Mouse (Mus musculus) CD4-positive, CD25-positive, alpha-beta regulatory T cell, adult 2 months (primary cell): ENCODE measurements at regions not wholly inside any gene's neighbourhood (a gene's known extent, or its start where the extent isn't known, plus 50 kb on each side); places are given as distances from the start of the nearest gene placed in this dataset.

Experiments used
- DNase-seq: peaks from one replicate; pipeline ENCODE4 v3.0.0-alpha.2; 2012; ENCODE audit warnings: low read depth, low spot score

- DNase-seq = no peak
These were observed 525.5 kb upstream of the Id4 start for GRCm38 (mm10) chr13:47735426-47736063.

DNA sequence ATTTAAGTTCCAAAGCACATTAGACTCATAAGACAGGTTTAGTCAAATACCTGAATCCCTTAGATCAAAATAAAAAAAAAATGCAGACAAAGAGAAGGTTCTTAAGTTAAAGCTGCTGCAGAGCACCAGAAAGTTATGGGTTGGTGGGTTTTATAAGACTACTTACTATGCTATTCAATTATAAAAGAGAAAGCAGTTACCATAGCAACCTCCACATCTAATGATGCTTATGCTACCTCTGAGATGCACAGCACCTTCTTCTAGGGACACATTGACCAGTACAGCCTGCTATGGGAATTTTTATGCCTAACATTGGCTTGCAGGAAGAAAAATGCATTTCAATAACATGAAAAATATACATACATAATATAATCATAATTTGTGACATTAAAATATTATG is 512.1 kb upstream of the Id4 start:
- DNase-seq = no peak

DNA sequence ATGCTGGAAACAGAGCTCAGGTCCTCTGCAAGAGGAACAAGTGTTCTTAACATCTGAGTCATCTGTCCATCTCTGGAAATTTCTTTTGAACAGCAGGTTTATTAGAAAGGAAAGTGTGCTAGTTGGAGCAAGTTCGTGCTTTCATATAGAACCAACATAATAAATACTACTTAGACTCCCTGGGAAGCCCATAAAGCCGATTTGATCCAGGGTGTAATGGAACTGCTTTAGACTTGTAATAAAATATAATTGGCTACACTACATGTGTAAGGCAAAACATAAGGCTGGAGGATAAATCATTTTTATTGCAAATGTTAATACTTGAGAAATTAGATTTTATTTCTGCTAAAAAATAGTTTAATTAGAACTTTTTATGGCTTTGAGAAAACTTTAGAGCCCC is 510.0 kb upstream of the Id4 start:
- DNase-seq = no peak

DNA sequence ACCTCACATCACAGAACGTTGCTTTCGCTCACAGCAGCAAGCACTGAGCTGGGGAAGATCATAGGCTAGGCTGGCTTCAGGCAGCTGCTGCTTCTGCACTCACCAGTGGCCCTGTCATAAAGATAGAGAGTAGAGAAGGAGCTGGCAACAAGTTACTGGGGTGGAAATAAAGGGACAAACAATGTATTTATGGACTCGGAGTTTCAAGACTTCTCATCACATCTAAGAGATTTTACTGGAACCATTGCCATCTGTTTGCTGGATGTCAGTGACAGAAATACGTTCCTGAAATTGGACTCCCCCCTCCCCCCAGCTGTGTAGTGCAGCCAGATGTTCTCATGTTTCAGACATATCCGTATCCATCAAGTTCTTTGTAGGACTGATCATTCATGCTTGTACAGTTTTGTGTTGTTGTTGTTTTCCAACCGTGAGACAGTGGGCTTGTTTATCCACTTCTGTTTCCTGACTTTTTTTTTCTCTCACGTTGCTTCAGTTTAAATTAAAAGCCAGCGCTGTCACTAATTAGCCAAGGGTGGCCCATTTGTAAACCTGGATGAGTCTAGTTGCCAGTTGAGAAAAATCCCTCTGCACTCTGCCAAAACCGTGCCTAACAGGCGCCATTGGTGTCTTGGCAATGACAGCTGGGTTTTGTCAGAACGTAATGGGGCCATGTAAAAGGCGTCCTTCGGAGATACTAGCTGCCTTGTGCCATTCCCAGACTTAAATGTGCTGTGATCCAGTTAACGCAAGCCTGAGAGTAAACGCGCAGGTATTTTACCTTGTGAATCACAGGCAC is 496.0 kb upstream of the Id4 start:
- DNase-seq = no peak

- no peak for DNase-seq
These were observed 492.0 kb upstream of the Id4 start for GRCm38 (mm10) chr13:47768963-47769527.

- DNase-seq = no peak
These were observed 483.6 kb upstream of the Id4 start for GRCm38 (mm10) chr13:47777206-47778099.

GRCm38 (mm10) chr13:47778218-47779009 is 482.6 kb upstream of the Id4 start:
- no peak for DNase-seq

GRCm38 (mm10) chr13:47784406-47784805 is 476.6 kb upstream of the Id4 start:
- no peak for DNase-seq

- no peak for DNase-seq
These were observed 463.2 kb upstream of the Id4 start for GRCm38 (mm10) chr13:47797859-47798258.

GRCm38 (mm10) chr13:47811711-47812415 is 449.2 kb upstream of the Id4 start:
- DNase-seq = no peak

- no peak for DNase-seq
These were observed 442.0 kb upstream of the Id4 start for GRCm38 (mm10) chr13:47818924-47819564.

DNA sequence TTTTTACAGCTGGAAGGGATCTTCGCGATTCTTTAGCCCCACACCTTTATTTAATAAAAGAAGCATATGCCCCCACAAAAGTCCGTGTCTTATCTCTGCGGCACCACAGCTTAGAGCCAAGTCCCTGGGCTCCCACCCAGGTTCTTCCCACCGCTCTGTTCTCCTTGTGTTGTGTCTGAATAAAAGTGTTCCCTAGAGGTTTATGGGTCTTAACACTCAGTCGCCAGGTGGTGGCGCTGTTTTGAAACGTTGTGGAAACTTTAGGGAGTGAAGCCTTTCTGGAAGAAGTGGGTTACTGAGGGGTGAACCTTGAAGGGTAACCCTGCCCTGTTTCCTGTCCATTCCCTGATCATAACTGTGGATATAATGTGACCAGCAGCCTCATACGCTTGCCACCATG is 424.5 kb upstream of the Id4 start:
- DNase-seq = no peak

DNA sequence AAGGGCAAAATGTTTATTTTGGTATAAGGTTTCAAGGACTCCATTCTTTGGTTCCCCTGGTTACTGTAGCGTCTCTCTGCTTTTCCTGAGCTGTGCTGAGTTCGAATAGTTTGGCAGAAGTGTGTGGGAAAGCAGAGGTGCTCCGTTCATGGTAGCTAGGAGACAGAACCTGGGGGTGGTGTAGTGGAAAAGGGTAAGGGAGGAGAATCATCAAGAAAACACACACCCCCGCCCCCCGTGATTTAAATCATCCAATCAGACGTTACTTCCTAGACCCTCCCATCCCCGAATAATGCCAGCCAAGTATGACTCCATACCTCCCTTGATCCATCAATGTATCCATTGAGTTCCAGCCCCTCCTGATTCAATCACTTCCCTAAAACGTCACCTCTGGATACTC is 418.6 kb upstream of the Id4 start:
- DNase-seq = no peak

DNA sequence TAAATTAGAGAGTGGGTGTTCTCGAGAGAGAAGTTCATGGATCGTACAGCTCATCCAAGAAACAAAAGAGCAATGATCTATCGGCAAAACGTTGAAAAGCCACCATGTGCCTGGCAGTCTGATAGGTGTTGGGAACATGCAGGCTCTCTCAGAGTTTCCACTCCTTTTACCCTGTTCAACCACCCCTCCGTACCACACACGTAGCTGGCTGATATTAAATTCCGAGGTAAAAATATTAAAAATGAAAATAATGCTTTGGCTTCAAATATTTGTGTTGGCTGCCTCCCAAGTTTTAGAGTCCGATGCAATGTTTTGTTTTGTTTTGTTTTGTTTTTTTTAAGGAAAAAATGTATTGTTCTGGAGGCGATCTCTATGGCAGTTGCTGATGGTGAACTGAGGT is 418.0 kb upstream of the Id4 start:
- no peak for DNase-seq

GRCm38 (mm10) chr13:47843541-47844267 is 417.3 kb upstream of the Id4 start:
- no peak for DNase-seq

- DNase-seq = no peak
These were observed 414.3 kb upstream of the Id4 start for GRCm38 (mm10) chr13:47846713-47847112.

DNA sequence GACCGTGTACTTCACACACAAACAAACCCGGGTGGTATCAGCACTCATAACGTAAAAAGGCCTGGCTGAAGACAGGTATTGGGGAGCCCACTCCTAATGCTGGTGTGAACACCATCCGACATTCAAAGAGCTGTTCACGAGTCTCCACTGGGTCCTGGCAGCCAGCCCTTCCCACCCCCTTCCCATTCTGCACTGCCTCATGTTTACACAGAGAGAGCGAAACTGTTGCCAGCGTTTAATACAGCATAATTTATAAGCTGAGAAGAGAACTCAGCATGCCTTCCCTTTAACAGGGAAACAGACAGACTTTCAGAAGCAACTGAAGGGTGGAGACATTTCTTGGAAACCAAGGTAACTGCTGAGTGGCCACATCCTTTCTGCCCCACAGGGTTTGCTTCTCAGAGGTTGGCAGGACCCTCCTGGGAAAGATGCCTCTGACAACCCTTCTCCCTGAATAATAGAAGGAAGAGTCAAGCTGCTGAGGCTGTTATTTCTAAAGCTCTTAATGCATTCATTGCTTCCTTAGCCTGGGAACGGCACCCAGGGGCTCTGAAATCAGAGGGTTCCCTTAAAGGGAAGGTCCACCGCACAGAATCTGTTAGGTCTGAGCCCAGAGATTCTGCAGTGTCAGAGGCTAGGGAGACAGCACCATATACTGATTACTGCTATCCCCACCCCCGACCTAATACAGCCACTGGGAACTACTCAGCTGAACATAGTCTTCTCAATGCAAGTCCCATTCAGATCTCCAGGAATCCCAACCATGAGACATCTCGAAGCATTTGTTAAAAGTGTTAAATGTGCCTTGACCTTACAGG is 412.4 kb upstream of the Id4 start:
- DNase-seq = no peak

DNA sequence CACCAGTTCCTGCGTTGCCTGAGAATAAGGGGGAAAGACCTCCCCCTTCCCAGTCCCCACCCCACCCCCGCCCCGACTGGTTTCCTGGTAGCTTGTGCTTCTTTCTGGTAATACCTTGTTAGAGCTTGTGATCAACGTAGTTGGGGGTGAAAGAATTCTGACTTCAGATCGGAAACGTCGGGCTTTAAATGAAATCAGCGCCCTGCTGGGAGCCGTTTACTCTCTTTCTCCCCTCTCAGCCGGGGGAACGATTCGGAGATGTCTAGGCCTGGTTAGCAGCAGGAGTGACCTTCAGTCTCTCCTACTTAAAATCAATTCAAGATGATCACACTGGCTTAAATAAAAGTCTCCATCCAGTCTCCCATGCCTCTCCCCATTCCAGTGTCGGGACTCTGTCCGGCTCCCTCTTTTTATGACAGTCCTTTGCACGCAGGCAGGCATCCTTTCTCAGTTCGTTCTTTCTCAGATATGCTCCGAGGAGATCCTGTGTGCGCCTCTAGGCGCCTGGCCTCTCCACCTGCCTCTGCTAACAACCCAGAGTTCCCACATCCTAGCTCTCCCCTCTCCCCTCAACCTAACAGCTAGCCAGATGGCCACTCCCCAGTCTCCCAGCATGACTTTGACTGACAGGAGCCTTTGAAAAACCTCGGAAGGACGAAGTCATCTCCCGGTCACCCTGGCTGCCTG is 405.5 kb upstream of the Id4 start:
- no peak for DNase-seq
